15 mouse cellular contexts compared by ENCODE assay signal in genomic region chr9:32925720-32926595, GRCm38 (mm10).
DNase-seq lines count a peak whose midpoint lies in the region; ATAC-seq and TF ChIP-seq lines count a peak whose summit lies in the region.
"Had no signal": no experiment of that assay in that cellular context is flagged by ENCODE, and none has a peak within 500 bp of the region (broad histone marks: within the 10 kb centered on the region; RNA-seq: fewer than 3 reads in every experiment).

No protein-coding gene starts in this region.

- H3K36me3 ChIP-seq in heart, embryonic 10.5 days, result no peaks in the 10 kb centered on the region
- no peaks in the 10 kb centered on the region for H3K36me3 ChIP-seq in spleen, adult 2 months (ENCODE audit: control insufficient read depth, insufficient read depth, low read length)
- H3K36me3 ChIP-seq: G1E; liver, embryonic 15.5 days had no signal

- no peaks in the 10 kb centered on the region for H3K9me3 ChIP-seq in heart, embryonic 10.5 days
- H3K9me3 ChIP-seq: G1E; liver, embryonic 15.5 days had no signal

- no peak for TF ChIP-seq CTCF in spleen, adult 2 months (IDR thresholded peaks at IDR 0.05; ENCODE audit: extremely low read depth, insufficient read depth, insufficient read length, insufficient replicate concordance)

- no peak for TF ChIP-seq POLR2A in spleen, adult 2 months (IDR thresholded peaks at IDR 0.05; ENCODE audit: low read depth, low read length)

- H3K27me3 ChIP-seq in heart, embryonic 10.5 days (ENCODE audit: insufficient read depth, poor library complexity, severe bottlenecking), result no peaks in the 10 kb centered on the region
- no peaks in the 10 kb centered on the region for H3K27me3 ChIP-seq in spleen, adult 2 months (ENCODE audit: control insufficient read depth, insufficient read depth, low read length)
- H3K27me3 ChIP-seq: liver, embryonic 15.5 days had no signal

- DNase-seq in heart, adult 11 months, result peak; percentile 94
- DNase-seq in heart, embryonic 10.5 days (ENCODE audit: low spot score), result no peak
- peak in 1 of 2 experiments; percentile 64 for DNase-seq in spleen, adult 2 months (ENCODE audit: low read depth in 1 of 2, low spot score in 2 of 2)
- DNase-seq in spleen, postnatal 10 days (ENCODE audit: low spot score in 2 of 2), result no peak
- DNase-seq in thymus, postnatal 4 days, result peak; percentile 58
- DNase-seq in left cerebral cortex, postnatal 36 days (ENCODE audit: low spot score in 2 of 2), result no peak
- no peak for DNase-seq in left cerebral cortex, adult 9 months (ENCODE audit: low spot score in 2 of 2)
- DNase-seq: adrenal gland, postnatal 36 days; kidney, postnatal 25 days; layer of hippocampus, postnatal 36 days had no signal

- no peak overlapping the region for H3K27ac ChIP-seq in heart, embryonic 10.5 days
- H3K27ac ChIP-seq in spleen, adult 2 months (ENCODE audit: insufficient read depth, low read length), result peak overlapping the region; percentile 92
- H3K27ac ChIP-seq: liver, embryonic 15.5 days had no signal

- intact Hi-C loops in left cerebral cortex, postnatal 36 days (cut with DNase I), result no loop called here

- ATAC-seq in monocyte, adult 5-6 weeks (replicated peaks; ENCODE audit: insufficient number of reproducible peaks, low FRiP score, low TSS enrichment, poor library complexity, severe bottlenecking), result peak; percentile 71
- ATAC-seq: intestine, embryonic 16.5 days had no signal

- 79% methylated on average over 12 of the region's 12 CpGs for WGBS in heart, embryonic 10.5 days
- 67% methylated on average over 12 of the region's 12 CpGs for WGBS in spleen, adult 2 months

- no peak overlapping the region for H3K4me3 ChIP-seq in heart, embryonic 10.5 days
- no peak overlapping the region for H3K4me3 ChIP-seq in spleen, adult 2 months (ENCODE audit: extremely low read depth, insufficient read depth, insufficient read length)
- H3K4me3 ChIP-seq: erythroblast, embryonic 14.5 days; liver, embryonic 15.5 days had no signal

- 0 out of 2 replicates have a peak, but pooled peaks cover under 1% of the 10 kb centered on the region for H3K4me1 ChIP-seq in heart, embryonic 10.5 days
- peaks cover 5% of the 10 kb centered on the region for H3K4me1 ChIP-seq in spleen, adult 2 months (ENCODE audit: control insufficient read depth, insufficient read depth, insufficient read length)
- H3K4me1 ChIP-seq: liver, embryonic 15.5 days had no signal

Comparison
In these comparisons a context has a peak if more than half of its experiments do, and no peak if none do; other contexts are left out.
1. DNase-seq: peak in heart, adult 11 months (single experiment) and thymus, postnatal 4 days (single experiment); none in heart, embryonic 10.5 days (single experiment), spleen, postnatal 10 days (0 of 2), left cerebral cortex, postnatal 36 days (0 of 2) and left cerebral cortex, adult 9 months (0 of 2).